Mouse (Mus musculus): ENCODE results near the gene Slc9a1. TPM values are rescaled to one million over a fixed set of nuclear protein-coding genes. Genes with fewer than 3 reads are reported as not detected.
A peak's percentile ranks its signal among the peaks of the same experiment; 100 is the strongest.

Slc9a1 gene
- polyA plus RNA-seq, 1 experiment, result 39.4 TPM

DNA sequence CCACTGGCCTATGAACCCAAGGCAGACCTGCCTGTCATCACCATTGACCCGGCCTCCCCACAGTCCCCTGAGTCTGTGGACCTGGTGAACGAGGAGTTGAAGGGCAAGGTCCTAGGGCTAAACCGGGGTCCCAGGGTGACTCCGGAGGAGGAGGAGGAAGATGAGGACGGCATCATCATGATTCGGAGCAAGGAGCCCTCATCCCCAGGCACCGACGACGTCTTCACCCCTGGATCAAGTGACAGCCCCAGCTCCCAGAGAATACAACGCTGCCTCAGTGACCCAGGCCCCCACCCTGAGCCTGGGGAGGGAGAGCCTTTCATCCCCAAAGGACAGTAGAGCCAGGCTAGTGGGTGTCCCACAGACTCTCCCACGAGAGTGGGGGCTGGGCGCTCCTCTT lies 52.5 kb downstream of the Slc9a1 start:
- no peaks in the 10 kb centered on the region for H3K4me1 ChIP-seq (ENCODE audit: control insufficient read depth, insufficient read depth, insufficient read length)
- no peaks in the 10 kb centered on the region for H3K27me3 ChIP-seq (ENCODE audit: control insufficient read depth, insufficient read depth, low read length)
- no peak for TF ChIP-seq CTCF (IDR thresholded peaks at IDR 0.05; ENCODE audit: extremely low read depth, insufficient read depth, insufficient read length, insufficient replicate concordance)
- no peak for TF ChIP-seq POLR2A (IDR thresholded peaks at IDR 0.05; ENCODE audit: low read depth, low read length)
- H3K4me3 ChIP-seq (ENCODE audit: extremely low read depth, insufficient read depth, insufficient read length), result no peak overlapping the region
- 90% methylated on average over 12 of the region's 12 CpGs for WGBS
- H3K27ac ChIP-seq (ENCODE audit: insufficient read depth, low read length), result no peak overlapping the region
- H3K36me3 ChIP-seq (ENCODE audit: control insufficient read depth, insufficient read depth, low read length), result peaks cover 26% of the 10 kb centered on the region
- DNase-seq (ENCODE audit: low read depth in 1 of 2, low spot score in 2 of 2), result no peak

DNA sequence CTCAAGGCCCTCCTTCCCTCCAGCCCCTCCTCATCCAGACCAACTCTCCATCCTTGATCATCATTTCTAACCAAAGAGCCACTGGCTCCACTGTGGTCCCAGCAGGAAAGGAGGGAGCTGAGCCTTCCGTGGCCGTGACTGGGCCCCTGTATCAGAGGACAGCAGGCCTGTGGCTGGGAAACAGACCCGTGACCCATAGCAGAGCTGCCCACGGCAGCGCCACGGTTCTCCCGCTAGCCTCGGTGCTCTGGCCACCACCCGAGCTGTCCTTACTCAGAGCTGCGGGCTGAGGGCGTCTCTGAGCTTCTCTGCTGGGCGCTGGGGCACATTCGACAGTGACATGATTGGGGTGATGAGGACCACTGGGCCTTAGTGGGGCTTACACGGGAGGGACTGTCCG lies 53.1 kb downstream of the Slc9a1 start:
- Histone ChIP-seq H3K27ac (ENCODE audit: insufficient read depth, low read length) (no peak overlapping the region), H3K4me3 (ENCODE audit: extremely low read depth, insufficient read depth, insufficient read length) (no peak overlapping the region), H3K36me3 (ENCODE audit: control insufficient read depth, insufficient read depth, low read length) (peaks cover 24% of the 10 kb centered on the region), H3K27me3 (ENCODE audit: control insufficient read depth, insufficient read depth, low read length) (no peaks in the 10 kb centered on the region), H3K4me1 (ENCODE audit: control insufficient read depth, insufficient read depth, insufficient read length) (no peaks in the 10 kb centered on the region)
- WGBS, result 89% methylated on average over 15 of the region's 15 CpGs
- no peak for DNase-seq (ENCODE audit: low read depth in 1 of 2, low spot score in 2 of 2)
- TF ChIP-seq CTCF (IDR thresholded peaks at IDR 0.05; ENCODE audit: extremely low read depth, insufficient read depth, insufficient read length, insufficient replicate concordance) (no peak), POLR2A (IDR thresholded peaks at IDR 0.05; ENCODE audit: low read depth, low read length) (no peak)

DNA sequence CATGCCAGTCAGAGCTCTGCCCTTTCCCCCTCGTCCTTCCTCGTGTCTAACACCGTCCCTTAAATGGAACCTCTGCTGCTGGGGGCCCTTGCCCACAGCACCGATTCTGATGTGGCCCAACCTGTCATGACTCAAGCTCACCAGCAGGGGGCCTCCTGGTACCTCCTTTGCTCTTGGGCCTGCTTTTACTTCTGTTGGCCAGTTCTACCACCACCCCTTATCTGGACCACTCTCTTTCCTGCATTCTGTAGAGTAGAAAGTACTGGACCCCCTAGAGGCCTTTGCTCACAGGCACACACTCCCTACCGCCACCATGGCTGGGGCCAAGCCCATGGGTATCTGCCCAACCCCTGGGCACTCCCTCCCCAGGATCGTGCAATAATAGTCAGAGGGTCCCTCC lies 53.6 kb downstream of the Slc9a1 start:
- TF ChIP-seq CTCF (IDR thresholded peaks at IDR 0.05; ENCODE audit: extremely low read depth, insufficient read depth, insufficient read length, insufficient replicate concordance) (peak; percentile 79; the same call in 1 of the 2 replicates), POLR2A (IDR thresholded peaks at IDR 0.05; ENCODE audit: low read depth, low read length) (no peak)
- Histone ChIP-seq H3K36me3 (ENCODE audit: control insufficient read depth, insufficient read depth, low read length) (peaks cover 23% of the 10 kb centered on the region), H3K27me3 (ENCODE audit: control insufficient read depth, insufficient read depth, low read length) (no peaks in the 10 kb centered on the region), H3K4me1 (ENCODE audit: control insufficient read depth, insufficient read depth, insufficient read length) (no peaks in the 10 kb centered on the region), H3K27ac (ENCODE audit: insufficient read depth, low read length) (no peak overlapping the region), H3K4me3 (ENCODE audit: extremely low read depth, insufficient read depth, insufficient read length) (no peak overlapping the region)
- 52% methylated on average over 6 of the region's 6 CpGs for WGBS
- no peak for DNase-seq (ENCODE audit: low read depth in 1 of 2, low spot score in 2 of 2)

DNA sequence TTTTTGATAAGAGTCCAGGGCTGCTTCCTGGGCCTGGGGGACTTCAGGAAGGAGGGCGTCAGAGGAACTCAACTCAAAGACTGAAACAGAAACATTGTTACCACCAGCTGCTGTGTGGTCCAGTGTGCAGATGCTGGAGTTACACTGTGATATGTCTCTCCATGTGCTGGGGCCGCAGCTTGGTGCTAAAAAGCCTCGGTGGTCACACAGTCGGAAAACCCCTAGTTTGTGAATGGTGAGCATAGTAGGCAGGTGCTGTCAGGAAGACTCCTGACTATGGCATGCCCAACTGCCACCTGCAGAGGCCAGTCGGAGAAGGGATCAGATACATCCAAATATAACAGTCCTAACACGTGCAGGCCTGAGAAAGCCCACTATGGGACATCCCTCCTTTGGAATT lies 54.2 kb downstream of the Slc9a1 start:
- Histone ChIP-seq H3K27me3 (ENCODE audit: control insufficient read depth, insufficient read depth, low read length) (no peaks in the 10 kb centered on the region), H3K36me3 (ENCODE audit: control insufficient read depth, insufficient read depth, low read length) (peaks cover 17% of the 10 kb centered on the region), H3K27ac (ENCODE audit: insufficient read depth, low read length) (no peak overlapping the region), H3K4me1 (ENCODE audit: control insufficient read depth, insufficient read depth, insufficient read length) (no peaks in the 10 kb centered on the region), H3K4me3 (ENCODE audit: extremely low read depth, insufficient read depth, insufficient read length) (no peak overlapping the region)
- no peak for TF ChIP-seq CTCF (IDR thresholded peaks at IDR 0.05; ENCODE audit: extremely low read depth, insufficient read depth, insufficient read length, insufficient replicate concordance)
- no peak for TF ChIP-seq POLR2A (IDR thresholded peaks at IDR 0.05; ENCODE audit: low read depth, low read length)
- WGBS, result 59% methylated on average over 6 of the region's 6 CpGs
- DNase-seq (ENCODE audit: low read depth in 1 of 2, low spot score in 2 of 2), result no peak

DNA sequence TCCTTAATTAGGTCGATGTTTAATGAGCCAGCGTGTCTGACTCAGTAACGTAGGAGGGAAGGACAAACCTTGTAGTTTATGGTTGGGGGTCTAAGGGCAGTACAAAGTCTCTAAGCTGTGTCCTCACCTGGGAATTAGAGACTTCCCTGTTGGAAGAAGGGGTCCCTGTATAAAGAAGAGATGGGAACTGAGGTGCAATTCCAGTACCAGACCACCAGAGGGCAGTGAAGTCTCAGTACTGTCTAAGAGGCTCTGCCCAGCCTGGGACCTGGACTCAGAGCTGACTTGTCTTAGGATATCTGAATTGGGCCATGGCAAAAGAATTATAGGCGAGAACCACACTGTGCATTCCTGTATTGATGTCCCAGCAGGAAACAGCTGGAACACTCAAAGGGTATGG lies 54.6 kb downstream of the Slc9a1 start:
- Histone ChIP-seq H3K4me1 (ENCODE audit: control insufficient read depth, insufficient read depth, insufficient read length) (no peaks in the 10 kb centered on the region), H3K27ac (ENCODE audit: insufficient read depth, low read length) (no peak overlapping the region), H3K27me3 (ENCODE audit: control insufficient read depth, insufficient read depth, low read length) (no peaks in the 10 kb centered on the region), H3K4me3 (ENCODE audit: extremely low read depth, insufficient read depth, insufficient read length) (no peak overlapping the region), H3K36me3 (ENCODE audit: control insufficient read depth, insufficient read depth, low read length) (peaks cover 17% of the 10 kb centered on the region)
- DNase-seq (ENCODE audit: low read depth in 1 of 2, low spot score in 2 of 2), result peak in 1 of 2 experiments; percentile 51
- peak; percentile 73; the same call in 1 of the 2 replicates for TF ChIP-seq CTCF (IDR thresholded peaks at IDR 0.05; ENCODE audit: extremely low read depth, insufficient read depth, insufficient read length, insufficient replicate concordance)
- no peak for TF ChIP-seq POLR2A (IDR thresholded peaks at IDR 0.05; ENCODE audit: low read depth, low read length)
- WGBS, result 68% methylated on average over 4 of the region's 4 CpGs

DNA sequence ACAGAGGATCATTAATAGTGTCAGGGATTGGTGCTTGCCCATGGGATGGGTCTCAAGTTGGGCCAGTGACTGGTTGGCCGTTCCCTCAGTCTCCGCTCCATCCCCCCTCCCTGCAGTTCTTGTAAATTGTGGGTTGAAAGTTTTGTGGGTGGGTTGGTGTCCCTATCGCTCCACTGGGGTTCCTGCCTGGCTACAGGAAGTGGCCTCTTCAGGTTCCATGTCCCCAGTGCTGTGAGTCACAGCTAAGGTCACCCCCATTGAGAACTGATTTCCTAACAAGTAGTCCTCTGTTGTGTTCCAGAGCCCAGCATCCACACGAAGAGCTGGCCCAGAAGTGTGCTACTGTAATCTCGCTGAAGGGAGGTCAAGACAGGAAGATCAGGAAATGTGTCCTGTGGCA lies 56.6 kb downstream of the Slc9a1 start:
- no peak overlapping the region for H3K27ac ChIP-seq (ENCODE audit: insufficient read depth, low read length)
- H3K4me3 ChIP-seq (ENCODE audit: extremely low read depth, insufficient read depth, insufficient read length), result no peak overlapping the region
- no peaks in the 10 kb centered on the region for H3K27me3 ChIP-seq (ENCODE audit: control insufficient read depth, insufficient read depth, low read length)
- TF ChIP-seq CTCF (IDR thresholded peaks at IDR 0.05; ENCODE audit: extremely low read depth, insufficient read depth, insufficient read length, insufficient replicate concordance) (no peak), POLR2A (IDR thresholded peaks at IDR 0.05; ENCODE audit: low read depth, low read length) (no peak)
- H3K36me3 ChIP-seq (ENCODE audit: control insufficient read depth, insufficient read depth, low read length), result peaks cover 10% of the 10 kb centered on the region
- no peak for DNase-seq (ENCODE audit: low read depth in 1 of 2, low spot score in 2 of 2)
- WGBS, result 81% methylated on average over 5 of the region's 5 CpGs
- no peaks in the 10 kb centered on the region for H3K4me1 ChIP-seq (ENCODE audit: control insufficient read depth, insufficient read depth, insufficient read length)

DNA sequence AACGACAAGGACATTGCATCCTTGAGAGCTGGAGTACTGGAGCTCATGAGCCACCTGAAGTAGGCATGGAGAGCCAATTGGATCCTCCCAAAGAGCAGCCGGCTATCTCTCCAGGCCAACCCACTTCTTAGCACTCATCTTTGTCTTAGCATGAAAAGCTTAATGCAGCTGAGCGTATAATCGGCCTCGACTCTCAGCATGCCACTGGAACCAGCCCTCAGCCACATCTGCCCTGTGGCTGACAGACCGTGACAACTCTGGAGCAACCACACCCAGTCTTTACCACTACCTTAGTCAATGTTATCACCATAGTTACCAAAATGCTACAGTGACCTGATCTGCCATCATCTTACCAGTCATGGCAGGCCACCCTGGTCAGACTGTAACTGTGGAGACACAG lies 62.0 kb downstream of the Slc9a1 start:
- Histone ChIP-seq H3K4me3 (ENCODE audit: extremely low read depth, insufficient read depth, insufficient read length) (no peak overlapping the region), H3K27ac (ENCODE audit: insufficient read depth, low read length) (no peak overlapping the region), H3K27me3 (ENCODE audit: control insufficient read depth, insufficient read depth, low read length) (no peaks in the 10 kb centered on the region), H3K36me3 (ENCODE audit: control insufficient read depth, insufficient read depth, low read length) (no peaks in the 10 kb centered on the region), H3K4me1 (ENCODE audit: control insufficient read depth, insufficient read depth, insufficient read length) (peaks cover 6% of the 10 kb centered on the region; the same call in 1 of the 2 replicates)
- WGBS, result 61% methylated on average over 6 of the region's 6 CpGs
- TF ChIP-seq CTCF (IDR thresholded peaks at IDR 0.05; ENCODE audit: extremely low read depth, insufficient read depth, insufficient read length, insufficient replicate concordance) (no peak), POLR2A (IDR thresholded peaks at IDR 0.05; ENCODE audit: low read depth, low read length) (no peak)
- DNase-seq (ENCODE audit: low read depth in 1 of 2, low spot score in 2 of 2), result no peak

Measured in spleen, adult 2 months (tissue).